Comparison of ENCODE assay signal across 11 mouse cellular contexts in genomic region chr1:61135597-61136545, GRCm38 (mm10).
DNase-seq lines count a peak whose midpoint lies in the region; ATAC-seq and TF ChIP-seq lines count a peak whose summit lies in the region.
"Had no signal": no experiment of that assay in that cellular context is flagged by ENCODE, and none has a peak within 500 bp of the region (broad histone marks: within the 10 kb centered on the region; RNA-seq: fewer than 3 reads in every experiment).

No protein-coding gene starts in this region.

- TF ChIP-seq EP300 in lung, postnatal 0 days (IDR thresholded peaks at IDR 0.05): no peak

- no peaks in the 10 kb centered on the region for H3K36me3 ChIP-seq in lung, postnatal 0 days (ENCODE audit: insufficient read depth, low read length)
- no peaks in the 10 kb centered on the region for H3K36me3 ChIP-seq in stomach, embryonic 16.5 days (ENCODE audit: control insufficient read depth, insufficient read depth, low read length)
- H3K36me3 ChIP-seq: lung, embryonic 15.5 days; midbrain, embryonic 13.5 days had no signal

- WGBS in lung, postnatal 0 days: 52% methylated on average over 9 of the region's 9 CpGs
- WGBS in stomach, embryonic 16.5 days: 58% methylated on average over 9 of the region's 9 CpGs

- no peaks in the 10 kb centered on the region for H3K9me3 ChIP-seq in lung, postnatal 0 days (ENCODE audit: low read length)
- no peaks in the 10 kb centered on the region for H3K9me3 ChIP-seq in stomach, embryonic 16.5 days (replicated peaks; ENCODE audit: control insufficient read depth, low read length)
- H3K9me3 ChIP-seq: lung, embryonic 15.5 days; midbrain, embryonic 13.5 days had no signal

- H3K9ac ChIP-seq in lung, postnatal 0 days (replicated peaks; ENCODE audit: low read depth): no peak overlapping the region
- no peak overlapping the region for H3K9ac ChIP-seq in stomach, embryonic 16.5 days (ENCODE audit: low read length)
- H3K9ac ChIP-seq: lung, embryonic 15.5 days; midbrain, embryonic 13.5 days had no signal

- no peak for TF ChIP-seq CTCF in lung, postnatal 0 days (IDR thresholded peaks at IDR 0.05)

- H3K4me1 ChIP-seq in lung, postnatal 0 days (ENCODE audit: insufficient read depth, low read depth, low read length): no peaks in the 10 kb centered on the region
- peaks cover 20% of the 10 kb centered on the region for H3K4me1 ChIP-seq in stomach, embryonic 16.5 days (ENCODE audit: control insufficient read depth, insufficient read depth, low read length)

- H3K4me3 ChIP-seq in lung, postnatal 0 days (ENCODE audit: low read depth, low read length): no peak overlapping the region
- H3K4me3 ChIP-seq in stomach, embryonic 16.5 days (replicated peaks; ENCODE audit: low read length): no peak overlapping the region
- H3K4me3 ChIP-seq: lung, embryonic 15.5 days; midbrain, embryonic 13.5 days had no signal

- DNase-seq in lung, postnatal 0 days (ENCODE audit: low spot score): peak; percentile 73
- DNase-seq in lung, postnatal 14 days: no peak
- no peak for DNase-seq in cerebellum, adult 8-10 months
- no peak for DNase-seq in adrenal gland, adult (ENCODE audit: inconsistent age in 2 of 2, low spot score in 1 of 2)
- DNase-seq: cerebellum, adult 11 months; heart, postnatal 14 days had no signal

- no peak overlapping the region for H3K27ac ChIP-seq in lung, postnatal 0 days (ENCODE audit: low read length)
- H3K27ac ChIP-seq in stomach, embryonic 16.5 days (ENCODE audit: low read length): no peak overlapping the region
- H3K27ac ChIP-seq: lung, embryonic 15.5 days; midbrain, embryonic 13.5 days had no signal

- peak; percentile 82 for ATAC-seq in lung, postnatal 0 days
- peak; percentile 83 for ATAC-seq in CD4-positive, CD25-positive, alpha-beta regulatory T cell, adult 4 months
- peak; percentile 66 for ATAC-seq in granulocyte monocyte progenitor cell, adult 5-6 weeks (replicated peaks; ENCODE audit: poor library complexity, severe bottlenecking)
- ATAC-seq in stomach, embryonic 16.5 days (ENCODE audit: insufficient read depth, low FRiP score): peak; percentile 87
- ATAC-seq: midbrain, embryonic 13.5 days had no signal

- H3K4me2 ChIP-seq in lung, postnatal 0 days (replicated peaks; ENCODE audit: low read depth, low read length): no peak overlapping the region
- no peak overlapping the region for H3K4me2 ChIP-seq in stomach, embryonic 16.5 days (ENCODE audit: low read depth, low read length)
- H3K4me2 ChIP-seq: lung, embryonic 15.5 days; midbrain, embryonic 13.5 days had no signal

- H3K27me3 ChIP-seq in lung, postnatal 0 days (replicated peaks; ENCODE audit: insufficient read depth, low read length): no peaks in the 10 kb centered on the region
- no peaks in the 10 kb centered on the region for H3K27me3 ChIP-seq in stomach, embryonic 16.5 days (ENCODE audit: control insufficient read depth, insufficient read depth, low read length)
- H3K27me3 ChIP-seq: lung, embryonic 15.5 days; midbrain, embryonic 13.5 days had no signal
